Mouse (Mus musculus) natural killer cell, adult 2 months (primary cell): ENCODE results near the gene Paics.

Source experiments
- DNase-seq, 2 experiments: peaks; one replicate each; pipeline ENCODE4 v3.0.0; 2022; ENCODE audit warnings: low spot score in 2 of 2

Gene Paics

DNA sequence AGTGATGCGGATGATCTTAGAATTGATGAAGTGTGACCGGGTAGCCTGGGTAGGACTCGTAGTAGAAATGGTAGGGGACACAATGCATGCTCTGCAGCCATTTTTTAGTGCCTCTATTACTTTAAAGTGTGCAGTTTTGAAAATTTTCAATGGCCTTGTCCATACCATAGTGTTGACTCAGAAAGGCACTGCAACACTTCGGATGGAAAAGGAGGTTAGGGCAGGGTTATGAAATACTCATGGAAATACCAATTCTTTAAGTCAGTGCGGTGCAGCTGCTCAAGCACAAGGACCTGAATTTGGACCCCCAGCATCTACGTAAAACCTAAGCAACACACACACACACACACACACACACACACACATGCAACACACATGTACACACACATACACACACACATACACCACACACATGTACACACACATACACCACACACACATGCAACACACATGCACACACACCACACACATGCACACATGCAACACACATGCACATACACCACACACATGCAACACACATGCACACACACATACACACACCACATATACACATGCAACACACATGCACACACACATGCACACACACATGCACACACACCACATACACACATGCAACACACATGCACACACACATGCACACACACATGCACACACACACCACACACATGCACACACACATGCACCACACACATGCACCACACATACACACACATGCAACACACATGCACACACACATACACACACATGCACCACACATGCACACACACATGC, 53.1 kb downstream of the Paics start, which contains the start of gene Arl9:
Gene Arl9 (plus strand): TSS at position 5 of the 771 bp plus-strand sequence.
- no peak for DNase-seq

DNA sequence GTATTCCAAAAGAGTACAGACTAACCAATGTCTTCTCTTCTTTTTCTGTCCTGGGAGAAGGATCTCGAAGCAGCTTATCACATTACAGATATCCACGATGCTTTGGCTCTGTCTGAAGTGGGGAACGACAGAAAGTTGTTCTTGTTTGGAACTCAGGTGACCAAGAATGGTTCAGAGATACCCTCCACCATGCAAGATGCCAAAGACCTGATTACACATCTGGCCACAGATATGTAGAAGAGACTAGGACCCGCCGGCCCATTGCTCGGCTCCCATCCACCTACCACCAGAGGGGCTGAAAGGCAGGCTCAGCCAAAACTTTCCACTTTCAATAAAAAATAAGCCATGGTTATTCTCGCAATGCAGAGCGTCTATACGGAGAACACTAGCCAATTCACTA, 59.2 kb downstream of the Paics start:
- DNase-seq = no peak

DNA sequence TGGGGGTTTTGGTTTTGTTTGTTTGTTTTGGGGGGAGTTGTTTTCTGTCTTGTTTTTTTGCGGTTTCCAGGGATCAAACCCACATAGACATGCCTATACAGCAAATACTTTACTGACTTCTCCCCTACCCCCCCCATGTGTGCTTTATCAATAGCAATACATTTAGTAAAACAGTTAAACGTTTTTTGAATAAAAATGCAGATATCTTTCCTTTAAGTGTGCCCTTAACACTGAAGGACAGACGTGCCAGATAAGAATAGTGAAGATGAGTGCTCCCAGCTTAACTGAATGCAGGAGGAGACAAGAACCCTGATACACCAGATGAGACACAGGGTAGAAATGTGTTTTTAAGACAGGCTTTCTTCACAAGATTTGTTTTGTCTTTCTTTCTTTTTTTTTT, 60.0 kb downstream of the Paics start:
- no peak for DNase-seq

DNA sequence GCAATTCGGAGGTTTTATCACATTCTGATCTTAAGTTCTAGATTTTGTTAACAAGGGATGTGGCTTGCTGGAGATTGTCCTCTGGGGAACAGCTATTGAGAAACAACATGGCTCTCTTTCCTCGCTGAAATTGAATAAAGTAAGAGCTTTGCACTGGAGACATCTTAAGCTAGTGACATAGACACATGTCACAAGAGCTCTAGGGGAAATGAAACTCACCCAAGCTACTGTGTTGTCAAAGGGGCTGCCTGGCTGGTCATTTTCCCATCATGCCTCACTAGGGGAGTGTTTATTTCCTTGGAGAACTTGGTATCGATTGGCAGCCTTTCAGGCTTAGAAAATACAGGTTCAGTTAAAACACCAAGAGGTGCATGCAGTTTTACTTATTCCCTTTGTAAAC, 62.1 kb downstream of the Paics start:
- DNase-seq = peak in 1 of 2 experiments; percentile 13

DNA sequence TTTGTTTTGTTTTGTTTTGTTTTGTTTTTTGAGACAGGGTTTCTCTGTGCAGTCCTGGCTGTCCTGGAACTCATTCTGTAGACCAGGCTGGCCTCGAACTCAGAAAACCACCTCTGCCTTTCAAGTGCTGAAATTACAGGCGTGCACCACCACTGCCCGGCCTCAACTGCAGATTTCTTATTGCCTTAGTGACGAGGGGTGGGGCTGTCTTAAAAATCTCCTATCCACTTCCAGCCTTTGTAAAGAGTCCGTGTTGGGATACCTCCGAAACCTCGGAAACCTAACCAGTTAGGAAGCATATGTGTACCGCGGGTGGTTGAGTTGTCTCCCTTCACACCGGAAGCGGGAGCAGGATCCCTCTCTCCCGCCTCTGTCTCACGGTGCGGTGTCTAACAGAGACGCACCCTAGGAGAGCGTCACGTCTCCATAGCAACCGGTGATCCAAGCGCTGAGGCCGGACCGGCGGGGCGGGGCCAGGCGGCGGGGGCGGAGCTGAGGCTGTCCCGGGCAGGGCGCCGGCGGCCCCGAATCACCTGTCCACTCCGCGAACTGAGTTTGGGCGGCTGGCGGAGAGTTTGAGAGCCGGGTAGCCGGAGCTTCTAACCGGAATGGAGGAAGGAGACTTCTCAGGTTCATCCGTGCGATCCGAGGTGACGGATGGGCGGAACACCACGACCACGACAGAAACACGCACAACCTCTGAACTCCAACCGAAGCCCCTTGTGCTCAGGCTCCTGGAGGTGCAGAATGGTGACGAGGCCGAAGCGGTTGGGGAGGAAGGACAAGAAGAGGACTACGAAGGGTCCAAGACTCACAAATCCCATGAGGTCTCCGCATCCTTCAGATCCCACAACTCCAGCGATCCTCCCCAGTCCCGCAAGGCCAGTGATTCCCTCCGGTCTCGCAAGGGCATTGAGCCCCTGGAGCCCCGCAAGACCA, 64.7 kb downstream of the Paics start, which contains the start of gene Thegl:
Gene Thegl (plus strand): TSS at position 480 of the 939 bp plus-strand sequence.
- DNase-seq = peak; percentile 74 to 77
